Mouse (Mus musculus): ENCODE measurements around the gene Ebf1.

DNA sequence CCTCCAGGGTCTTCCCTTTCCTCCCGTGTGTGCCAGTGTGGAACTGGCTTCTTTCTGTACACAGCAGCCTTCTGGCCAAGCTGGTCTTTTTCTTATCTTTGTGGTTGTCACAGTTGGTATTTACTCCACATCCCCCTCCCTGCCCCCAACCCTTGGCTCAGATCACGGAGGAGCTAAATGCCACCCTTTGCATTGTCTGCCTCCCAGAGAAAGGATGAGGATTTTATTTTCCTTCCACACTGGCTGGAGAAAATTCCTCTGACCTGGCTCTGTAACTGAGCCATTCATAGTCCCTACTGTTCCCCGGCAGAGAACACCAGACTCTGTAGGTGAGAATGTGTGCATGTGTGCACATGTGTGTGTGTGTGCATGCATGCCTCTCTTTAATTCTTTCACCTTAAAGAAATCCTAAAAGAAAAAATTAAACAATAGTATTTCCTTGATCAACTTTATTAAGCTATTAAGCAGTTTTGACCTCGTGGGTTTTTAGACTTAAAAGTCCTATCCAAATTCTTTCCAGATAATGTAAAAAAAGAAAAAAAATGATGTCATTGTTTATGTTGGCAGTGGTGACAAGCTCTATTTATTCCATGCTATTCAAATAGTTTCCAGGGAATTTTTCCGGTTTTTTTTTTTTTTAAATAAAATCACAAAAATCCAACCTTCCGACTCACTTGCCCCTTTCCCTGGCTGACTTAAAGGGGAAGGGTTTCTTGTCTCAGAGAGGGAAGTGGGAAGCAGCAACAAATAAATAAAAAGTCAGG is 123.3 kb downstream of the Ebf1 start:
- TF ChIP-seq GATA1 (IDR thresholded peaks at IDR 0.05; ENCODE audit: borderline replicate concordance, low read length) (no peak), FLI1 (IDR thresholded peaks at IDR 0.05; ENCODE audit: low read length) (no peak)
